Mouse (Mus musculus) cerebellum, postnatal 25 days (tissue): ENCODE results near the gene Hmgn1.
"Not testable (repeated sequence)": the region's sequence is repeated elsewhere in the genome, so short reads cannot be mapped to it uniquely, and the experiment has no call there.

Experiments
- DNase-seq, 2 experiments: peaks; one replicate each; pipeline ENCODE4 v3.0.0; 2021; ENCODE audit warnings: mixed read lengths in 2 of 2

Gene Hmgn1

DNA sequence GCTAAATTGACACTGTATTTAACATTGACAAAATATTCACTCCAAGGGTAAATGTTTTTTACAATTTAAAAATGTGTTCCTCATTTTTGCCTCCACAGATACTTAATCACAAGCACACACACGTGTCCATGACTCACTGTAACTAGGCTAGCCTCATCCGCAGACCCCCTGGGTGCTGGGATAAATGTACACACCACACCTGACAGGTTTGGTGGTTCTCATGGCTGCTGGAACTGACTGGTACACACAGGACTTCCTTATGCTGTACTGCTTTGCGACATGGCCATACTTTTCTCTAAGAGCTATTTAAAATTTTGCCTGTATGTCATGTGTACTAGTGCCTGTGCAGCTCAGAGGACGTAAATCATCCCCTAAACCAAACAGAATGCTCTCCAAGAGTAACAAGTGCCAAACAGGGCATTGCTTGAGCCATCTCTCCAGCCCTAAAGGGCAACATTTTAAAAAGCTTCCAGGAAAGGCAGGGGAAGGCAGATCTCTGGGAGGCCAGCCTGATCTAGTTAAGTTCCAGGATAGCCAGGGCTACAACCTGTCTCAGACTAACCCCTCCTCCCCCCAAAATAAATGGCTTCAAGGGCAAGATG is 7.4 kb downstream of the Hmgn1 start:
- no peak for DNase-seq

DNA sequence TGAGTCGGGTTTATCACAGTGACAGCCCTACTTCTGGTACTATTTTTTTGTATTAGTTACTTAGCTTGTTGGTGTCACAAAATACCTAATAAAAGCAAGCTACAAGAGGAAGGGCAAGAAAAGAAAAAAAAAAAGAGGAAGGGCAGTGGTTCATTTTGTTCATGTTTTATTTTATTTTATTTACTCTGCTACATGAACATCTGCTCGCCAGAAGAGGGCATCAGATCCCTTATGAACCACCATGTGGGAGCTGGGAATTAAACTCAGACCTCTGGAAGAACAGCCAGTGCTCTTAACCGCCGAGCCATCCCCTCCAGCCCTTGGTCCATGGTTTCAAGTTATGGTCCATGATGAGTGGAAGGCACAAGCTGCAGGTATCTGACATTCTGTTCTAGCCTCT is 12.8 kb downstream of the Hmgn1 start:
- DNase-seq: no peak

DNA sequence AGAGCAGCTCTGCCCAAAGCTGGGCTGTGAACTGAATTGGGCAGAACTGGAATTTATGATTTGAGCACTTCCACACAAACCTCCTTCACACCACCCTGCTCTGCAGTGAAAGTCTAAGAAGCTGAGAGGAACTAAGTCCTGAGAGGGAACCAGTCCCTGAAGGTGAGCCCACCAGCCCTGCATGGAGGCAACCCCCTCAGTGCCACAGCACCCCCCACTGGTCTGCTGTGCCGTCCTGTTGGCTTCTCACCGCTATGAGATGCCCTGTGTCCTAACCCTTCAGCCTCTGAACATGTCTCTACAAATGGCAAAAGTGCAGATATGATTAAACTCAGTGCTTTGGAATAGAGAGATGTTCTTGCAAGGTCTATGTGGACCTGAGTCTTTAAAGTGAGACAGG is 14.8 kb downstream of the Hmgn1 start:
- no peak for DNase-seq

DNA sequence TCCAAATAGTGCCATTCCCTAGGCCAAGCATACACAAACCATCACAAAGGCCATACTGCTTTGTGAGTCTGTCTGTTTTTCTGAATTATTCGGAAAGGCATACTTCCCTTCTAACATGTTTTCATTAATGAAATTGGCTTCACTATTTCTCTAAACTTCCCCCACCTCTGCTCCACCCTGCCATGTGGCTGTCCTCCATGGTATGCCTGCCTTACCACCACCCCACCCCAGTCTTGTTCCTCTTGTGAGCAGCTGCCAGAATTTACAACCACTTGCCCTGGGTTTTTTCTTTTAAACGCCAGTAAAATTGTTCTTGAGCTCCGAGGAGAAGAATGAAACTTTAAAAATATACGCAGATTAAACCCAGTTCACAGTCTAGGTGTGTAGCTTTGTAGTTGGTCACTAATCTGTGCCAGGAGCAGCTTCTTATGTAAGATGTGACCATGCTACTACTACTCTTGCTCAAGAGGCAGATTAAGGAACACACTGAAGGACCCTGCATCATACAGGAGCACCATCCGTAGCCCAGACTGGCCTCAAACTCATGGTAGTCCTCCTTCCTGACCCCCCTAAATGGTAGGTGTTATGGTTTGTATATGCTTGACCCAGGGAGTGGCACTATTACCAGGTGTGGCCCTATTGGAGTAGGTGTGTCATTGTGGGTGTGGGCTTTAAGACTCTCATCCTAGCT is 16.7 kb downstream of the Hmgn1 start:
- no peak for DNase-seq

DNA sequence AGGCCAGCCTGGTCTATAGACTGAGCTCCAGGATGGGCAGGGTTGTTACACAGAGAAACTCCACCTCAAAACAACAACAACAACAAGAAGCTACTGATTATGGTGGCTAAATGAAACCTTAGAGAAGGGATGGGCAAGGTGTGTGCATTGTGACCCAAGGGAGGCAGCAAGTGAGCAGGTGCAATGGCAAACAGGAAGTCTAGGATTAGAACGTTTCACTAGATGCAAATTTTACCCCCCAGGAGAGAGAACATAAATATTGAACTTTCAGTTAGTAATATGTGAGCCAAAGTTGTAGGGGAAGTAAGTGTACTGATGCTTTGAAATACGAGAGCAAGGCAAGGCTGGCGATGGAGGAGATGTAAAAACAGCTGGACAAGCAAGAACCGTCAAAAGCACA is 17.9 kb downstream of the Hmgn1 start:
- no peak for DNase-seq

DNA sequence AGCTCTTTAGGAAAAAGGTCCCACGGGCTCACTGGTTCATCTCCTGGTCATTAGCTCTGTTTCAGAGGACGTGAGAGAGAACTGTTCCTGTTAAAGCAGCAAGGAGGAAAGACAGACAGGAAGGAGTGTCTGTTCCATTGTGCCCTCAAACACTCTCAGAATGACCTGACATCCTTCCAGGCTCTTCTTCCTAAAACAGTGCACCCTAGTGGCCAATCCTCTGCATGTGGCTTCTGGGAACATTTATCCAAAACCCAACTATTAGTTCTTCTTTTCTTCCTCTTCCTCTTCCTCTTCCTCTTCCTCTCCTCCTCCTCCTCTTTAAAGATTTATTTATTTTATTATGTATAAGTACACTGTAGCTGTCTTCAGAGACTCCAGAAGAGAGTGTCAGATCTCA is 24.5 kb downstream of the Hmgn1 start:
- DNase-seq: peak in 1 of 2 experiments; percentile 23

DNA sequence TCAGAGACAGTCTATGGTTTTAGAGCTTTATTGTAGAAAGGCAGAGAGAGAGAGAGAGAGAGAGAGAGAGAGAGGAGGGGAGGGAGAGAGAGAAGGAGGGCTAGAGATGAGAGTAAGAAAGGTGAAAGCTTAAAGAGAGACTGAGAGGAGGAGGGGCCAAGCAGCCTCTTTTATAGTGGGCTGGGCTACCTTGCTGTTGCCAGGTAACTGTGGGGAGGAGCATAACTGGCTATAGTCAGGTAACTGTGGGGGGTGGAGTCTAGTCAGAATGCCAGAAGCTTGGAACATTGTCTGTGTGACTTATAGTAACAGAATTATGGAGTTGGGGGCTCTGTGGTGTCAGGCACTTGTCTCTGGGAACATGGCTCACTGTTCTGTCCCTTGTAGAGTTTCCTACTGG is 29.7 kb downstream of the Hmgn1 start:
- not testable (repeated sequence) for DNase-seq

DNA sequence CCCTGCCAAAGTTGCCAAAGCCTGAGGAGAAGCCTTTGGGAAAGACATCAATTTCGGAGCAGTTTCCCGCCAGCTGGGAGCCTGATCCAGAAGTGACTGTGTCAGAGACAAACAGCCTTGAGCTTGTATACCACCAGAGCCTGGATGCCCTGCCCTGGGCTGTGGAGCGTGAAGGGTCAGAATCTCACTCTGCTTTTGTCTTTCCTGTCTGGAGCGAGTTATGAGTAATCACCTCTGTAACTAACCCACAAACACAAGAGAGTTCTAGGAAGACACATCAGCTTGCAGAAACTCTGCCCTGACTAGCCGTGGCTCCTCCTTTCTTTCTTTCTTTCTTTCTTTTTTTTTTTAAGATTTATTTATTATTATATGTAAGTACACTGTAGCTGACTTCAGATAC is 31.6 kb downstream of the Hmgn1 start:
- DNase-seq: no peak

DNA sequence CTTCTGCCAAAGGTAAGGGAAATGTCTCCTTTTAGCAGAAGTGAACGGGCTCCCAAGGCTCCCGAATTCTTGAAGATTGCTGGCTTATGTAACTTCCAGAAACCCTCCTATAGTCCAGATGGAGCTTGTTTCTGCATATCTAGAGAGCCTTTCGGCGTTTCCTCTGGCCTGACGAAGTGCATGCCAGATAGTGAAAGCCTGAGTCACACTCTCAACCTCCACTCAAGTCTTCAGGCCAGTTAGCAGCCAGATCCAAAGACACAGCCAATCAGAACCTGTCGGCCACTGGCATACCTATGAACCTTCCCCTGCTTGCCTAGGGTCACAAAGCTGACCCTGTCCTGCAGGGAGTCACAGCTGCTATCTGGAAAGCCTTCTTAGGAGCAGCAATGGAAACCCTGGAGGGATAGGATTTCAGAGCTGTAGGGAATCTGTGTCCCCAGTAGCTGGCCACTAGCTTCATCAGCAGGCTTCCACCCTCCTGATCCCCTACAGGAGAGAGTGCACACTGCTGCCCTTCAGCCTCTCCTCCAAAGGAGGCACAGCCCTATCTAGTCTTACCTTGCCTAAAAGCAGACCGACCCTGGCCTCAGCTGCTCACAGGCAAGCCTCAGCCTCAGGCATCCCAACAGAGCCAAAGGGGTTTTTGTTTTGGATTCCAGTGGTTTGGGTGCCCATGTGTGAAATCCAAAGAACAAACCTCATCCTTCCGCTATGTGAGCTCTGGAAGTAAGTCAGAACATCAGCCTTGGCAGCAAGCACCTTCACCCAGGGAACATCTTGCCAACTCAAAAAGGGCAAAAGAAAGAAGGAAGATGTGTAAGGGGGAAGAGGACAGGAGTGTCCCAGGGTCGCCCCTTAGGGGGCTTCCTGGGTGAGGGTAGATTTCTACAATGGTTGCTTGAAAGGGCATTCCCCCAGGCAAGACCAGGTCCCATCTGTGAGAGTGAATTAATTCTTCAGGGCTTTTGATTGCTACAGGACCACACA is 35.7 kb downstream of the Hmgn1 start:
- no peak for DNase-seq

DNA sequence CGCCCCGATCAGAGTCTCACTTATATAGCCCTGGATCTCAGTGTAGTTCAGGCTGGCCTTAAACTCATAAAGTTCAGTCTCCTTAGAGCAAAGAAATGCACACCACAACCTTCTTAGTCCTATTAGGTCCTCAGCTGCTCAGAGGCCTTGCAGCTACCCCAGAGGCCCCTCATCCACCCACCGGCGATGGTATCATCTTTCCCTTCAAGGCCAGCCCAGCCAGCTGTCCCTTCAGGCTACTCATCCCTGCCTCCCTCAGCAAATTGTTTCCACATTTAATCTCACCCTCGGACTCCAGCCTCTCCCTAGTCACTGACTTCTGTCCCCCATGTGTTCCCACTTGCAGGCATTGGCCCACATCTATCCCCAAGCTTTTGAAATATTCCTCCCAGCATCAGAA is 39.4 kb downstream of the Hmgn1 start:
- no peak for DNase-seq

DNA sequence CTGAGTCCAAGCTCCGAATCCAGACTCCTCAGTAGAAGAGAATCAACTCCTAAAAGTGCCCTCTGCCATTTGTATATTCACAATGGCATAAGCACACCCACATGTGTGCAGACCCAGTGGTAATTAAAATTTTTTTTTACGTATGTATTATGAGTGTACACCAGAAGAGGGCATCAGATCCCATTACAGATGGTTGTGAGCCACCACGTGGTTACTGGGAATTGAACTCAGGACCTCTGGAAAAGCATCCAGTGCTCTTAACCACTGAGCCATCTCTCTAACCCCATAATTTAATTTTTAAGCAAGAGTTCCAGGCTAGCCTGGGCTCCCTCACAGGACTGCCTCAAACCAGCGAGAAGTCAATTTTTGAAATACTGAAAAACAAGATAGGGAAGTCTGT is 40.1 kb downstream of the Hmgn1 start:
- DNase-seq: no peak

DNA sequence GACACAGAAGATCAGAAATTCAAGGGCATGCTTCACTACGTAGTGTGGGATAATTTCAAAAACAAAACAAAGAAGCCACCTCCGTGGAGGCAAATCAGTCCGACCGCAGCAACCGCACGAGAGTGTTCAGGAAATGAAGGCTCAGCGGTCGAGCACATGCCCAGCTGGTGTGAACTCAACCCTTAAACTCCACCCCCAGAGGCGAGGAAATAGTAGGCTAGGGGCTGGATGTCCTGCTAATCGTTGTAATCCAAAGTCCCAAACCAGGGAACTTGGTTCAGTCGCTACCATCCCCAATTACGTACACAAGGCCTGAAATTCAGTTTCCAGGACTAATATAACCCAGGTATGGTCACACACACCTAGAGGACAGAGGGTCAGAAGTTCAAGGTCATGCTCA is 40.5 kb downstream of the Hmgn1 start:
- DNase-seq: no peak

DNA sequence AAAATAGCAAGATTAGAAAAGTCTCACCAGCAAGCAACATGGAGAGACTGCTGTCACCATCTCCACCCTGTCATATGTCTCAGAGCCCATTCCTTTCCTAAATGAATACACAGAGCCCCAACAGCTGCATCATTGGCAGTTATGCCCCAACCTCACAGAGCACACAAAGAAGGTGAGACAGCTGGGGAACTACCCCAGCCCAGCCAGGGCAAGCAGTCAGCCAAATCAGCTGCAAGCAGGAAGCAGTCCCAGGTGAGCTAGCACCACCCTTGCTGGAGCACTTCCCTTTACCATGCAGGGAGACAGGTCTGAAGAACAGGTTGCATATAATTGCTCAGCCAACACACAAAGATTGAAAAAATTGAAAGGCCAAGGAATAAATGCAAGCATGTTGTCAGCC is 41.9 kb downstream of the Hmgn1 start:
- DNase-seq: no peak

DNA sequence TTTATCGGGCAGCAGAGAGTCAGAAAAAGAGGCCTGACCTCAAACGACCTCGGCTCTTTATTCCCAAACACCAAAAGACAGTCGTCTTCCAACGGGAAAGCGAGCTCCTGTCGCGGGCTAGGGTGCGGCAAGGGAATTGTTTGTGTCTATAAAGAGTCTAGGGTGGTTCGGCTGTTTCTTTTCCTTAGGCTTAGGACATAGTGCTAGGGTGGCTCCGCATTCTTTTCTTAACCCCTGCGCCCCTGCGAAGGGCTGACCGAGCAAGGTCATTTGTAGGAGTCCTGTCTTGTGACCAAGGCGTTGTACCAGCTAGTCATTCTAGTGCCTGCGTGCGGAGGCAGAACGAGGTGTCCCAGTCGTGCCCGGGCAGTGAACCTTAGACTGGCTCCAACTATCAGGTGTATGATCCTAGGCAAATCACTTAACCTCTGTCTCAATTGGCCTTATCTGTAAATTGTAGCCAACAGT is 44.3 kb downstream of the Hmgn1 start:
- DNase-seq: peak in 1 of 2 experiments; percentile 49

DNA sequence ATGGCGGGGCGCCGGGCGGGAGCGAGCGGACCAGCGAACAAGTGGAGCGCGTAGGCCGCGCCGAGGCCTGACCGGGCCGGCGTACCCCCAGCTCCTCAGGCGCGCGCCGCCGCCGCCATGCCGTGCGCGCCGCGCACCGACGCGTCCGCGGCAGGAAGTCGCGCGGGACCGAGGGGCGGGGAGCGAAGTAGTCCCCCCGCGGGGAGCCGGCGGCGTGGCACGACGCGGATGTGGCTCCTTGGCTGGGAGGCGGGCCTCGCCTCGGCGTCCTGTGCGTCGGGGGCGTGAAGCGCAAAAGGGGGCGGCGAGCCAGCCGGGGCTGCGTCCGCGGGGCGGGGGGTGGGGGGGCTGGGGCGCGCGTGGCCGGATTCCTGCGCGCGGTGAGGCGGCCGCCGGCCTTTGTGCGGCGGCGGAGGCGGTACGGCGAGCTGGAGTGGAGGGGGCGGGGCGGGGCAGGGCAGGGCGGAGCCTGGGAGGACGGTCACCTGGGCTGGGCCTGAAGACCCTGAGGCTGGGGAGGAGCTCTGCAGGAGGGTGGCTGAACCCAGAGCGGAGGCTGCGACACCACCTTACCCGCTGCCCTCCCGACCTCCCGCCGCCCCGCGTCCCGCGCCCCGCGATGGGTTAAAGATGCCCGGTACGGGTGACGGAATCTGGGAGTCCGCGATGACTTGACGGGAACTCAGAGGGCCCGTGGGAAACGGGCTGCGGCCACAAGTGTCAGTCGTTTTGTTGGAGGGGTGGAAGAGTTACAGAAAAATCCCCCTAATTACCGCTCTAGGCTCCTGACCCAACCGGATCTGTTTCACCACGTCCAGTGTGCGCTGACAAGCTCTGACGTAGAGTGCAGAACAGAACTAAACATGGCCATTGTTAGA is 45.0 kb downstream of the Hmgn1 start, which contains the start of gene Brwd1:
Gene Brwd1, minus strand, starts transcription at position 226 of the 878 bp plus-strand sequence.
- peak; percentile 95 to 97 for DNase-seq

DNA sequence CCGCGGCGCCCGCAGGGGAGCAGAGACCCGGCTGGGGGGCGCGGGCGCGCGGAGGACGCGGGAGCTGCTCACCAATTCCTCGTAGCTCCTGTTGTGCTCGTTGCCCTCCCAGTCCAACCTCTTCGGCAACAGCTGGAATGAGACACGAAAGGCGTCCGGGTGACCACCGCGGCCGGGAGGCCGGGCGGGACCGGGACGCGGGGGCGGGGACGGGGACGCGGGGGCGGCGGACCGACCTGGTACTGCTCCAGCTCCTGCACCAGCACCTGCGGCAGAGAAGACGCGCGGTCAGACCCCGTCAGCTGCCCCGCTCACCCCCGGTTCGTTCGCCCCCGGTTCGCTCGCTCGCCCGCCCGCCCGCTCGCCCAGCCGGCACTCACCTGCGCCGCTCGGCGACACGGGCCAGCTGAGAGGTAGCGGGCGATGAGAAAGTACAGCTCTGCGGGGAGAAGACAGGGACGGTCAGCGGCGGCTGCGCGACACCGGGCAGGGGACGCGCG is 45.7 kb downstream of the Hmgn1 start:
- DNase-seq: peak in 1 of 2 experiments; percentile 81

DNA sequence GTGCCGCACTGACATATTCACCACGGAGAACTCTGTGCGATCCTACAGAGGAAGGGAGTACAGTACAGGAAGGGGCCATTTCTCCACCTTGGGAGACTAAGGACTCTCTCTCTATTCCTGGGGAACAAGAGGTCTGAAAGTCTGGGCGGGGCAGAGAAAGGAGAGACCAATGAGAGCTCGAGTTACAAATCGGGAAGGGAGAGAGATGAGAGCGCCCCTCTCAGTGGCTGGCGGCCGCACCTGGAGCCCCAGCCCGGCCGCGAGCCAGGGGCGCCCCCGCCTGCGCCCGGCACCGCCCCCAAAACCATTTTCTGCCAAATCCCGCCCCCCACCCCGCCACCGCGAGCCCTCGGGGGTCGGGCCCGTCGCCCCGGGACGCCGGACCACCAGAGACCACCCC is 46.2 kb downstream of the Hmgn1 start:
- DNase-seq: peak; percentile 93 to 97

DNA sequence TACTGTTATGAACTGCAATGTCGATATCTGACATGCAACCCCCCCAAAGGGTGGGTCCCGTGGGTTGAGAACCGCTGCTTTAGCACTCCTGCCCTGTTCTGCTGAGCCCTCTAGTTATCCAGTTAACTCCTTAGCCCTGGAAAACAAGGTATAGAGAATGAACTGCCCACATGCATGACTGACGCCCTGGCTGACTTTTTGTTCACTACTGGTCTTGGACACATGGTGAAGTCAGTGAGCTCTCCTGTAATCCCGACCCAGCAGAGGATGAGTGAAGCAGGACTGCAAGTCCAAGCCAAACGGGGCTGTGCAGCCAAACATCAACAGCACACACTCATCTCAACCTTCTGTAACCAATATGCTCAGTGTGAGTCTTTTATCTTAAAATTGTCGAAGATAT is 47.0 kb downstream of the Hmgn1 start:
- DNase-seq: no peak
